Mouse (Mus musculus) yolk sac, embryonic 10.5 days (tissue): ENCODE data around the gene Dnm2.
A peak's percentile ranks its signal among the peaks of the same experiment; 100 is the strongest.

Experiments used
- DNase-seq: peaks from one replicate; pipeline ENCODE4 v3.0.0-alpha.2; 2017; ENCODE audit warnings: low spot score

The Dnm2 gene

DNA sequence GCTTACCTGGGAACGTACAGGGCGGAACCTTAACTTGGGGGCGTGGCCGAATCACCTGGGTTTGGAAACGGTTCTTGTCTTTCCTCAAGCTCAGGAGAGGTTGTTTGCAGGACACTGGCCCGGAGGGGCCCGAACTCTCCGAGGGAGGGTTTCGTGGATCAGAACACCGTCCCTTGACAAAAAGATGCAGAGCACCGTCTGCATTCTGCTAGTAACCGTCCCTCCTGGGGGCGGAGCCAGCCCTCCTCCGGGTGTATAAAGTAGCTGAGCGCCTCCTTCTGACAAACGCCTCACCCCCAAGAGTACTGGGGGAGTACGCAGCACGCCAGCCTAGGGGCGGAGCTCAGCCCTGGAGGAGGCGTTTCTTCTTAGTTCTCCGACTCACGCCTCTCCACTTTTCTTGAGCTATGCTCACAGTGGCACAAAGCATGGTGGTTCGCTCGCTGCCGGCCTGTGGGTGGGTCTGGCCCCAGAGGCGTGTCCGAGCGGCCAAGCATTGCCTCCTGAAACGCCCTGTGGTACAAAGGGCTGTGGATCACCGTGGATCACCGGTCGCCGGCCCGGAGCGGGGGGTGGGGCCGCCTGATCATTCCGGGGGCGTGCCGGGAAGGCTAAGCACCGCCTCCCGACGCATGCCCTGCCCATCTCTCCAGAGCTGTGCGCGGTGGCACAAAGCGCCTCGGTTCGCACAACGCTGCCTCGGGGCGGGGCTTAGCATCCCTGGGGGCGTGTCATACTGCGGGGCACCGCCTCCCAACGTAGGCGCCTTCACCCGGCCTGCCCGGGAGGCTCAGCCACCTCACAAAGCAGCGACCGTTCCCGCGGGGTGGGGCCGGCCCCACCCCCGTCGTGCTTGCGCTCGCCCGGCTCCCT, 121.4 kb downstream of the Dnm2 start:
- peak; percentile 99 for DNase-seq

DNA sequence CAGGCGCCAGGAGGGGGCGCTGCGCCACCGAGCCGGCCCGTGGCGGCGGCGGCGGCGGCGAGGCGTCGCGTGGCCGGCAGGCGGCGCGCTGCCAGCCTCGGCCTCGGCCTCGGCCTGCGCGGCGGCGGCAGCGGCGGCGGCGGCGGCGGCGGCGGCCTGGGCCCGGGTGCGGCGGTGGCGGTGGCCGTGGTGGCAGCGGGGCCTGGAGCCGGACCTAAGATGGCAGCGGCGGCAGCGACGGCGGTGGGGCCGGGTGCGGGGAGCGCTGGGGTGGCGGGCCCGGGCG, 122.0 kb downstream of the Dnm2 start, which contains the start of gene Carm1:
Carm1 (plus strand) TSS at position 106 of the 286 bp plus-strand sequence.
- no peak for DNase-seq

- peak; percentile 73 for DNase-seq
Measured at GRCm38 (mm10) chr9:21547075-21547941, 122.6 kb downstream of the Dnm2 start.

GRCm38 (mm10) chr9:21551049-21551448, 126.3 kb downstream of the Dnm2 start:
- no peak for DNase-seq

GRCm38 (mm10) chr9:21553607-21554273, 129.0 kb downstream of the Dnm2 start:
- DNase-seq: no peak

DNA sequence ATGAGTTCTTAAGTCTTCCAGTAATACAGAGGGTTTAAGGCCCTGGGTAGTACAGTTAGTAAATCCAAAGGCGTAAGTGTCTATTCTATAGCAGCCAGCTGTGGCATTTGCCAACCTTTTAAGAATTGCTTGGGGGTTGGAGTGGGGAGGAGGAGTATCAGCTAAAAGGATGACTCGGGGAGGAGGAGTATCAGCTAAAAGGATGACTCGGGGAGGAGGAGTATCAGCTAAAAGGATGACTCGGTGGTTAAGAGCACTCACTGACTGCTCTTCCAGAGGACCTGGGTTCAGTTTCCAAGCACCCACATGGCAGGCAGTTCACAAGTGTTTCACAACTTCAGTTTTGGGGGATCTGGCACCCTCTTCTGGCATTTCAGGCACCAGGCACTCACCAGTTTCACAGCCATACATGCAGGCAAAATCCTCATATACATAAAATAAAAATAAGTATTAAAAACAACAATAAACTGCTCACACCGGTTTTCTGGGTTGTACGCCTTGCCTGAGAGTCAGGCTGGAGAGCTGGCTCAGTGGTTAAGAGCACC, 130.6 kb downstream of the Dnm2 start:
- no peak for DNase-seq

- no peak for DNase-seq
Measured at GRCm38 (mm10) chr9:21556996-21557395, 132.3 kb downstream of the Dnm2 start.
